Mouse (Mus musculus) thymus, adult 2 months (tissue): Measurements from ENCODE around the gene Bmp6. TPM values are rescaled to one million over a fixed set of nuclear protein-coding genes. Genes with fewer than 3 reads are reported as not detected.

ENCODE experiments used
- DNase-seq: peaks from one replicate; pipeline ENCODE4 v3.0.0; 2021
- H3K27ac ChIP-seq: fragments of 200-500 bp; 2 replicates; pipeline ENCODE4 v1.5.1; 2012; ENCODE audit warnings: low read length, control low read depth; ENCODE audit not compliant: control insufficient read depth, insufficient read depth
- H3K27me3 ChIP-seq: fragments of 200-500 bp; 2 replicates; pipeline ENCODE4 v1.6.1; 2012; ENCODE audit warnings: mild to moderate bottlenecking, low read length, moderate library complexity, mixed read lengths; ENCODE audit not compliant: control insufficient read depth, insufficient read depth
- H3K36me3 ChIP-seq: fragments of 200-500 bp; 2 replicates; pipeline ENCODE4 v1.6.1; 2012; ENCODE audit warnings: mild to moderate bottlenecking, low read length, moderate library complexity; ENCODE audit not compliant: control insufficient read depth, insufficient read depth
- H3K4me1 ChIP-seq: fragments of 200-500 bp; replicated peaks from 2 replicates; pipeline ENCODE4 v1.6.1; 2012; ENCODE audit warnings: low read length; ENCODE audit not compliant: control insufficient read depth, insufficient read depth
- H3K4me3 ChIP-seq: fragments of 200-500 bp; 2 replicates; pipeline ENCODE4 v1.5.1; 2012; ENCODE audit warnings: mild to moderate bottlenecking, low read length, control low read depth, moderate library complexity; ENCODE audit not compliant: control insufficient read depth, insufficient read depth
- CTCF ChIP-seq: fragments of 200-500 bp; IDR thresholded peaks from 2 replicates; pipeline ENCODE4 v1.5.1; 2012; ENCODE audit warnings: mild to moderate bottlenecking, control low read depth, low read length, moderate library complexity, borderline replicate concordance; ENCODE audit not compliant: control insufficient read depth, poor library complexity, insufficient read depth; ENCODE audit errors: extremely low read depth
- POLR2A ChIP-seq: fragments of 200-500 bp; IDR thresholded peaks from 2 replicates; pipeline ENCODE4 v1.6.1; 2012; ENCODE audit warnings: mild to moderate bottlenecking, low read length, control low read depth, moderate library complexity; ENCODE audit not compliant: control insufficient read depth, poor library complexity, insufficient read depth; ENCODE audit errors: extremely low read depth
- whole genome bisulfite sequencing: fragments of 180-500 bp; shearing (Covaris S2); methylation state at CpG from one replicate; pipeline ENCODE4 v1.1.7; 2018; 5-methylcytosine and 5-hydroxymethylcytosine counted together
- polyA plus RNA-seq: library from polyadenylated mRNA; depleted of rRNA; stranded (reverse); fragments of >200 nt; gene quantifications from 2 replicates; pipeline ENCODE4 v1.2.3, GENCODE M21; 2012

Bmp6 gene
- polyA plus RNA-seq, 1 experiment: 4.1 TPM

GRCm38 (mm10) chr13:38410322-38410865, 65.5 kb downstream of the Bmp6 start:
- Histone ChIP-seq H3K4me3 (no peak overlapping the region), H3K27ac (no peak overlapping the region), H3K4me1 (no peaks in the 10 kb centered on the region), H3K27me3 (no peaks in the 10 kb centered on the region), H3K36me3 (no peaks in the 10 kb centered on the region)
- no peak for DNase-seq
- 57% methylated on average over 15 of the region's 15 CpGs for WGBS
- TF ChIP-seq POLR2A (no peak), CTCF (no peak)

DNA sequence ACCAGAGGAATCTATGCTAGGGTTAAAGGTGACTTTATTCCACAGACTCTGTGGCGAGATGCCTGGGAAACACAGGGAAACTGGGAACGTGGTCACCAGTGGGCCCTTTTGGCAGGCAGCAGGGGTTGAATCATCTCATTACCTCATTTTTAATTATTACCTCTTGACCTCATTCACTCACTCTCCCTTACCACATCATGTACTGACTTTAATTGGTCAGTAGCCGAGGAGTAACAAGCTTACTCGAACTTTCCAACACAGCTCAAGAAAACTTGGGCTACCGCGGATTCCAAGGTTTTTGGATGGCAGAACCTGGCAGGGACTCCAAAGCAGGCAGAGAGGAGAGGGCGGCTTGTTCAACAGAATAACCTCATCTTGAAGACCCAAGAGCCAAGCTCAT, 74.9 kb downstream of the Bmp6 start:
- Histone ChIP-seq H3K4me1 (no peaks in the 10 kb centered on the region), H3K36me3 (no peaks in the 10 kb centered on the region), H3K4me3 (no peak overlapping the region), H3K27ac (no peak overlapping the region), H3K27me3 (no peaks in the 10 kb centered on the region)
- WGBS: 95% methylated on average over 7 of the region's 7 CpGs
- no peak for TF ChIP-seq POLR2A
- TF ChIP-seq CTCF: no peak
- DNase-seq: no peak

DNA sequence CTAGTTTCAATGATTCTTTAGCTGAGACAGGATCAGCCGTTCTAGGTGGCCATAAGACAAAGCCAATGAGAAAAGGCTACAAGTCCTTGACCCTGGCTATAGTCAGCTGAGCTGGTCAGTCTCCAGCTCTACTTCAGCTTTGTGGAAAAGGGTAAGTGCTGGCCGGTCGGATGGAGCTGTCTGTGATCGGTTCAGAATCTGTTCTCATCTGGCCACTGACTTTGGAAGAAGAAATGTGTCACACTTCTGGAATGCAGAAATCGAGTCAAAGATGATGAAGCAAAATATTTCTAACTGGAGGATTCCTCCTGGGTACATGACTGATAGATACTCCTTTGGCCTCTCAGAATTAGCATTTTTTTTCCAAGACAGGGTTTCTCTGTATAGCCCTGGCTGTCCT, 77.6 kb downstream of the Bmp6 start:
- TF ChIP-seq CTCF (no peak), POLR2A (no peak)
- no peak overlapping the region for H3K27ac ChIP-seq
- DNase-seq: no peak
- no peaks in the 10 kb centered on the region for H3K36me3 ChIP-seq
- WGBS: 93% methylated on average over 5 of the region's 5 CpGs
- H3K4me3 ChIP-seq: no peak overlapping the region
- no peaks in the 10 kb centered on the region for H3K4me1 ChIP-seq
- H3K27me3 ChIP-seq: no peaks in the 10 kb centered on the region

DNA sequence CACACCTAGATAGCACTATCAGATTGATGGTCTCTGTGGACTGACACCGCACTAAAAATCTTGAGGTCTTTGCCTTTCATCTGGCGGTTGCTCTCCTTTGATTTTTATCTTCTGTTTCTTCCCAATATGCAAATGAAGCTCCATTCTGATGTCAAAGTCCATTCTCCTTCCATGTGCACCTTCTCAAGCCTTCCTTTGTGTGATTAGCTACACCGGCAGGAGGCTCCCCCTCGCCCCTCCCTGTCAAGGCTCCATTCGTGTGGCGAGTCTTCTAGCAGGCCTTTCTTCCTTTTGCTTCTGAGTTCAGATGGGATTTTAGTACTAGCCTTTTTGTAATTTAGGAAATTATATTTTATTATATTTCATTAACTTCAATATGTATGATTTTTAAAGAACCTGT, 80.4 kb downstream of the Bmp6 start:
- 91% methylated on average over 6 of the region's 6 CpGs for WGBS
- DNase-seq: no peak
- H3K4me1 ChIP-seq: no peaks in the 10 kb centered on the region
- no peak overlapping the region for H3K27ac ChIP-seq
- H3K27me3 ChIP-seq: no peaks in the 10 kb centered on the region
- TF ChIP-seq CTCF: no peak
- TF ChIP-seq POLR2A: no peak
- H3K36me3 ChIP-seq: no peaks in the 10 kb centered on the region
- no peak overlapping the region for H3K4me3 ChIP-seq

DNA sequence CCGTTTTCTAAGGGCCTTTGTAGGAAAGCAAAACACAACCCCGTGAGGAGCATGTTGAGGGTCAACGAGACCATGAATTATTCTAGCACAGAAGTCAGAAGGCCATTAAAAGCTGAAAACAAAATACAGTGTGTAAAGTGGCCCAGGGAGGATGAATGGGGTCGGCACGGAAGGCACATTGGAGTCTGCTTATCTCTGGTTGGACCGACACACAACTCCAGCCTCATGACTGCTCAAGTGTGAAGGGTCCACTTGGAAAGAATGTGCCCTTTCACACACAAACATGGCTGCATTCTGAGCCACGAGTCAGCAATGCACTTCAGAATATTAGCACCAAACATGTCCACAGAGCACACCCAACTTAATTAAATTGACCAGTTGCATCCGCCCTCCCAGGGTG, 84.8 kb downstream of the Bmp6 start:
- 91% methylated on average over 8 of the region's 8 CpGs for WGBS
- DNase-seq: no peak
- Histone ChIP-seq H3K4me3 (no peak overlapping the region), H3K27me3 (no peaks in the 10 kb centered on the region), H3K27ac (no peak overlapping the region), H3K36me3 (no peaks in the 10 kb centered on the region), H3K4me1 (no peaks in the 10 kb centered on the region)
- no peak for TF ChIP-seq POLR2A

DNA sequence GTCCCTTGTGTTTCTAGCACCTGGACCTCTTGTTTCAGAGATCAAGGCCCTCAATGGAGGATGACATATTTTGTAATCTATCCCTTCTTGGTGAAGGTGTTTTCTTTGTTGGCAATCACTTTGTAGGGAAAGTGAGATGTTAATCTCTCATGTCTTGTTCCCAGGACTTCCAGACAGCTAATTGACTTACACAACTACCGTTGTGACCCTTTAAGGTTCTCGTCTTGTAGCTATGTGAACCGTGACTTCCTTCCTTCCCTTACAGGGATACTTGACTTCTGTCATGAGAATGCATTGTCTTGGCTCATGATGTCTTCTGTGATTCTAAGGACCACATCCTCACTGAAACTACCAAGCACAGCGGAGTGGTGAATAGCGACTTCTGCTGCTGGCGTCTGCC, 85.2 kb downstream of the Bmp6 start:
- Histone ChIP-seq H3K27me3 (no peaks in the 10 kb centered on the region), H3K36me3 (no peaks in the 10 kb centered on the region), H3K4me3 (no peak overlapping the region), H3K27ac (no peak overlapping the region), H3K4me1 (no peaks in the 10 kb centered on the region)
- no peak for TF ChIP-seq POLR2A
- no peak for TF ChIP-seq CTCF
- no peak for DNase-seq
- 79% methylated on average over 6 of the region's 6 CpGs for WGBS

DNA sequence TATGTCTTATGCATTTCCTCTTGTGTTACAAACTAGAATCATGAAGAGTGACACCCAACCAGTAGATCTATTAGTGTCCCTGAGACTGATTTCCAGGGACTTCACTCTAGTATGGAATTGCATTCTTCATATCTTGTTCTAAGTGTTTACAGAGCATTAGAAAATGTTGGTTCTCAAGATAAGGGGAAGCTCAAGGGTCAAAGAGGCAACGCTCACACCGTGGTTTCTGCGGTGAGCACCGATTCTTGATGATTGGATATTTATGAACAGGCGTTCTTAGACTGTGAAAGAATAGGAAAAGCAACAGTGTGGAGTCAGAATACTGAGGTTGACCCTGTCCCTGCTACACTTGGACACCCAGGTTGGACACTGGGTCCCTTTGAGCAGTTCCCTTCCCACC, 89.9 kb downstream of the Bmp6 start:
- 84% methylated on average over 5 of the region's 5 CpGs for WGBS
- Histone ChIP-seq H3K27ac (no peak overlapping the region), H3K36me3 (no peaks in the 10 kb centered on the region), H3K4me1 (no peaks in the 10 kb centered on the region), H3K27me3 (no peaks in the 10 kb centered on the region), H3K4me3 (no peak overlapping the region)
- TF ChIP-seq CTCF (no peak), POLR2A (no peak)
- DNase-seq: no peak
